ENCODE assay signal across 8 mouse cellular contexts in the genomic region with DNA sequence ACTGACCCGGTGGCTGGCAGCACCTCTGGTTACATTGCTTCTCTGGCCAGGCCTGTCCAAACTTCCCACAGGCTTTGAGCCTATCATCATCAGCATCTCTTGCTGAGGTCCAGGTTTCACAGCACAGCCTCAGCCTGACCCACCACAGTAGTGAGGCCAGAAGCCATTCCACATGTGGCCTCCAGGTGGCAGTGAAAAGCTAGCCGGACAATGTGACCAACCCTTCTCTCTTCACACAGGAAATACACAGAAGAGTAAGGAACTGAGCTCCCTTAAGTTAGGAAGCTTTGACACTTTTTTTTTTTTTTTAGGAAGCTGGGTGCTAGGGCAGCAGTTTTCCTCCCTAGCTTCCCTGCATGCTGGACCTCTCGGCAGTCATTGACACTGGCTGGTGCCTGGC. TPM values are rescaled to one million over a fixed set of nuclear protein-coding genes. Genes with fewer than 3 reads are reported as not detected.
DNase-seq lines count a peak whose midpoint lies in the region; ATAC-seq and TF ChIP-seq lines count a peak whose summit lies in the region.

No protein-coding gene starts in this region.

- no peaks in the 10 kb centered on the region for H3K4me1 ChIP-seq in embryonic facial prominence, embryonic 11.5 days (ENCODE audit: control insufficient read depth, insufficient read depth, low read length)
- H3K4me1 ChIP-seq in kidney, postnatal 0 days (replicated peaks; ENCODE audit: insufficient read depth, low read length): no peaks in the 10 kb centered on the region
- peaks cover 14% of the 10 kb centered on the region for H3K4me1 ChIP-seq in midbrain, embryonic 13.5 days (replicated peaks)

- no peaks in the 10 kb centered on the region for H3K36me3 ChIP-seq in embryonic facial prominence, embryonic 11.5 days (replicated peaks; ENCODE audit: control insufficient read depth, insufficient read depth, low read depth, low read length)
- H3K36me3 ChIP-seq in kidney, postnatal 0 days (ENCODE audit: insufficient read depth, low read length): no peaks in the 10 kb centered on the region
- H3K36me3 ChIP-seq in midbrain, embryonic 13.5 days: no peaks in the 10 kb centered on the region

- H3K9ac ChIP-seq in embryonic facial prominence, embryonic 11.5 days (replicated peaks; ENCODE audit: low read length): no peak overlapping the region
- no peak overlapping the region for H3K9ac ChIP-seq in kidney, postnatal 0 days (ENCODE audit: low read depth, low read length)
- no peak overlapping the region for H3K9ac ChIP-seq in midbrain, embryonic 13.5 days (replicated peaks)

- TF ChIP-seq CTCF in kidney, postnatal 0 days (IDR thresholded peaks at IDR 0.05; ENCODE audit: low read depth): peak; percentile 83

- H3K4me3 ChIP-seq in embryonic facial prominence, embryonic 11.5 days (ENCODE audit: low read depth, low read length): no peak overlapping the region
- H3K4me3 ChIP-seq in kidney, postnatal 0 days (replicated peaks; ENCODE audit: low read depth, low read length): no peak overlapping the region
- H3K4me3 ChIP-seq in midbrain, embryonic 13.5 days (replicated peaks): no peak overlapping the region

- peaks cover 20% of the 10 kb centered on the region for H3K27me3 ChIP-seq in embryonic facial prominence, embryonic 11.5 days (ENCODE audit: control insufficient read depth, insufficient read depth, low read length)
- peaks cover 30% of the 10 kb centered on the region for H3K27me3 ChIP-seq in kidney, postnatal 0 days (ENCODE audit: insufficient read depth, low read length)
- H3K27me3 ChIP-seq in midbrain, embryonic 13.5 days: peaks cover 90% of the 10 kb centered on the region

- peak; percentile 31 to 73 for DNase-seq in adrenal gland, adult (ENCODE audit: inconsistent age in 2 of 2, low spot score in 1 of 2)
- no peak for DNase-seq in adrenal gland, adult 8-10 months
- peak; percentile 27 for DNase-seq in ovary, postnatal 36 days (ENCODE audit: low spot score)
- DNase-seq in ovary, adult 18-20 months (ENCODE audit: low spot score): no peak
- peak; percentile 63 for DNase-seq in embryonic facial prominence, embryonic 11.5 days (ENCODE audit: low spot score)
- DNase-seq in kidney, postnatal 0 days (ENCODE audit: low spot score): peak; percentile 67
- DNase-seq in right cerebral cortex, postnatal 36 days (ENCODE audit: low spot score in 2 of 2): no peak

- H3K4me2 ChIP-seq in embryonic facial prominence, embryonic 11.5 days (ENCODE audit: low read depth, low read length): no peak overlapping the region
- H3K4me2 ChIP-seq in kidney, postnatal 0 days (ENCODE audit: low read length): no peak overlapping the region
- H3K4me2 ChIP-seq in midbrain, embryonic 13.5 days (replicated peaks): no peak overlapping the region

- H3K27ac ChIP-seq in embryonic facial prominence, embryonic 11.5 days (replicated peaks; ENCODE audit: low read depth, low read length): no peak overlapping the region
- H3K27ac ChIP-seq in kidney, postnatal 0 days: no peak overlapping the region
- no peak overlapping the region for H3K27ac ChIP-seq in midbrain, embryonic 13.5 days

- no peaks in the 10 kb centered on the region for H3K9me3 ChIP-seq in embryonic facial prominence, embryonic 11.5 days (replicated peaks; ENCODE audit: control insufficient read depth, low read length)
- no peaks in the 10 kb centered on the region for H3K9me3 ChIP-seq in kidney, postnatal 0 days (replicated peaks; ENCODE audit: low read length)
- H3K9me3 ChIP-seq in midbrain, embryonic 13.5 days: no peaks in the 10 kb centered on the region

- WGBS in embryonic facial prominence, embryonic 11.5 days: 34% methylated on average over 3 of the region's 3 CpGs
- 41% methylated on average over 3 of the region's 3 CpGs for WGBS in kidney, postnatal 0 days
- 36% methylated on average over 3 of the region's 3 CpGs for WGBS in midbrain, embryonic 13.5 days

- no peak for ATAC-seq in embryonic facial prominence, embryonic 11.5 days (replicated peaks; ENCODE audit: insufficient number of reproducible peaks, low FRiP score, low TSS enrichment, low read depth)
- peak; percentile 58; the same call in 1 of the 2 replicates for ATAC-seq in kidney, postnatal 0 days (replicated peaks; ENCODE audit: low FRiP score, low read depth)
- ATAC-seq in midbrain, embryonic 13.5 days: peak; percentile 53; the same call in 1 of the 2 replicates

RNA-seq across cellular contexts. Expression of a gene that starts 7.7 kb away (rescaled TPM):
- under 1 TPM in 3 of 4 experiments, not detected in 1; 0.21 to 0.26 (median 0.24) TPM for total RNA-seq in adrenal gland, adult 8-10 months (2022)
- polyA plus RNA-seq in embryonic facial prominence, embryonic 11.5 days (2014; fragmentation: Nextera tagmentation; extraction: Ambion mirVana): 4.2 and 4.4 TPM in 2 replicates
- 0.11 and 0.20 TPM in 2 replicates for polyA plus RNA-seq in kidney, postnatal 0 days (2015; fragmentation: Nextera tagmentation; extraction: Ambion mirVana)
- polyA plus RNA-seq in midbrain, embryonic 13.5 days (2015; fragmentation: Nextera tagmentation; extraction: Ambion mirVana): 7.6 and 10.8 TPM in 2 replicates

Comparison
In these comparisons a context has a peak if more than half of its experiments do, and no peak if none do; other contexts are left out.
1. DNase-seq: peak in adrenal gland, adult (2 of 2), ovary, postnatal 36 days (single experiment), embryonic facial prominence, embryonic 11.5 days (single experiment) and kidney, postnatal 0 days (single experiment); none in adrenal gland, adult 8-10 months (single experiment), ovary, adult 18-20 months (single experiment) and right cerebral cortex, postnatal 36 days (0 of 2).